ENCODE assay signal across 20 mouse cellular contexts in the genomic region with DNA sequence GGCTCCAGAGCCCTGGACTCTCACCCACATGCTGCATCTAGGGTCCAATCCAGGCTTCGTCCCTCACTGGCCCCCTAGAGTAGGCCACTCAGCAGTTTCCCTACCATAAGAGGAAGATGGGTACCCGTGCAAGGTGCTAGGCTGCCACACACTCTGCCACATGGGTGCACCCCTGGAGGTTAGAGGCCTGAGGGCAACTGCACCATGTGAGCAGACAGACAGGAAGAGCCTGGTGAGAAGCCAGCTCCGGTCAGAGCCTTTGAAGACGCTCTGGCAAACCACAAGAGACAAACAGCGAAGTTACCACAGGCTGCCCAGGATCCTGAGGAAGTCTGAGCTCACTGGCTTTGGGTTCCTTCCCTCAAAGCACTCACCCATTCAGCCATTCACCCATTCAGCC. TPM values are rescaled to one million over a fixed set of nuclear protein-coding genes. Genes with fewer than 3 reads are reported as not detected.
DNase-seq lines count a peak whose midpoint lies in the region; ATAC-seq lines count a peak whose summit lies in the region.
"Had no signal": no experiment of that assay in that cellular context is flagged by ENCODE, and none has a peak within 500 bp of the region (broad histone marks: within the 10 kb centered on the region; RNA-seq: fewer than 3 reads in every experiment).

No protein-coding gene starts in this region.

- H3K9me3 ChIP-seq in limb, embryonic 12.5 days: no peaks in the 10 kb centered on the region
- H3K9me3 ChIP-seq: G1E; limb, embryonic 15.5 days; midbrain, embryonic 10.5 days; stomach, embryonic 15.5 days had no signal

- ATAC-seq in limb, embryonic 12.5 days (ENCODE audit: insufficient number of reproducible peaks, insufficient read depth, low FRiP score, low TSS enrichment, low read depth): no peak
- no peak for ATAC-seq in cerebellum, adult (ENCODE audit: insufficient number of reproducible peaks, low FRiP score, low TSS enrichment)
- ATAC-seq: intestine, embryonic 16.5 days; liver, postnatal 0 days had no signal

- peaks cover 83% of the 10 kb centered on the region for H3K4me1 ChIP-seq in limb, embryonic 12.5 days (replicated peaks)

- H3K27ac ChIP-seq in limb, embryonic 12.5 days: 0 out of 2 replicates have a peak overlapping the region, but pooled peaks have one; percentile 35
- H3K27ac ChIP-seq: hindbrain, embryonic 14.5 days; kidney, postnatal 0 days; limb, embryonic 15.5 days; midbrain, embryonic 10.5 days; stomach, embryonic 15.5 days had no signal

- no peak overlapping the region for H3K9ac ChIP-seq in limb, embryonic 12.5 days (replicated peaks)
- H3K9ac ChIP-seq: hindbrain, embryonic 14.5 days; limb, embryonic 15.5 days; liver, postnatal 0 days; stomach, embryonic 15.5 days had no signal

- H3K36me3 ChIP-seq in limb, embryonic 12.5 days: no peaks in the 10 kb centered on the region
- H3K36me3 ChIP-seq in splenic B cell, adult 2 months (ENCODE audit: control insufficient read depth, insufficient read depth, low read length, poor library complexity, severe bottlenecking): no peaks in the 10 kb centered on the region
- H3K36me3 ChIP-seq: G1E; limb, embryonic 15.5 days; midbrain, embryonic 10.5 days; stomach, embryonic 15.5 days had no signal

- no peaks in the 10 kb centered on the region for H3K27me3 ChIP-seq in limb, embryonic 12.5 days
- H3K27me3 ChIP-seq in splenic B cell, adult 2 months (ENCODE audit: control insufficient read depth, insufficient read depth, low read length, poor library complexity, severe bottlenecking): no peaks in the 10 kb centered on the region
- H3K27me3 ChIP-seq: limb, embryonic 15.5 days had no signal

- H3K4me2 ChIP-seq in limb, embryonic 12.5 days: no peak overlapping the region
- H3K4me2 ChIP-seq: hindbrain, embryonic 14.5 days; limb, embryonic 15.5 days; stomach, embryonic 15.5 days had no signal

- no peak overlapping the region for H3K4me3 ChIP-seq in limb, embryonic 12.5 days (replicated peaks)
- H3K4me3 ChIP-seq: limb, embryonic 15.5 days; midbrain, embryonic 10.5 days; stomach, embryonic 15.5 days had no signal

- WGBS in limb, embryonic 12.5 days: 71% methylated on average over 5 of the region's 5 CpGs

- peak; percentile 93 for DNase-seq in 416B (ENCODE audit: low read depth)
- peak; percentile 70 for DNase-seq in T-cell, adult 2 months (ENCODE audit: low spot score)
- DNase-seq in splenic B cell, adult 2 months (ENCODE audit: low read depth, low spot score): peak; percentile 15
- DNase-seq in urinary bladder, postnatal 25 days (ENCODE audit: low spot score): no peak
- no peak for DNase-seq in adipocyte (ENCODE audit: low spot score)
- DNase-seq: adrenal gland, adult 2 months; cerebellum, adult 18-20 months; gastrocnemius, postnatal 10 days; liver, postnatal 0 days; lung, postnatal 14 days; right cerebral cortex, adult 18-20 months had no signal

RNA-seq across cellular contexts. Expression of a gene that starts 13.3 kb away (rescaled TPM):
- polyA plus RNA-seq in limb, embryonic 12.5 days (2016; fragmentation: Nextera tagmentation; extraction: Ambion mirVana): 236 and 242 TPM in 2 replicates

RNA-seq across cellular contexts. Expression of a gene that starts 14.4 kb away (rescaled TPM):
- 117 and 128 TPM in 2 replicates for polyA plus RNA-seq in limb, embryonic 12.5 days (2016; fragmentation: Nextera tagmentation; extraction: Ambion mirVana)

RNA-seq across cellular contexts. Expression of a gene that starts 14.7 kb away (rescaled TPM):
- 87.9 and 91.5 TPM in 2 replicates for polyA plus RNA-seq in limb, embryonic 12.5 days (2016; fragmentation: Nextera tagmentation; extraction: Ambion mirVana)

RNA-seq across cellular contexts. Expression of a gene that starts 45.5 kb away (rescaled TPM):
- polyA plus RNA-seq in limb, embryonic 12.5 days (2016; fragmentation: Nextera tagmentation; extraction: Ambion mirVana): 1.4 and 1.8 TPM in 2 replicates

RNA-seq across cellular contexts. Expression of a gene that starts 51.4 kb away (rescaled TPM):
- polyA plus RNA-seq in limb, embryonic 12.5 days (2016; fragmentation: Nextera tagmentation; extraction: Ambion mirVana): 3.8 and 5.0 TPM in 2 replicates

Comparison
In these comparisons a context has a peak if more than half of its experiments do, and no peak if none do; other contexts are left out.
1. DNase-seq: peak in 416B (single experiment), T-cell, adult 2 months (single experiment) and splenic B cell, adult 2 months (single experiment); none in urinary bladder, postnatal 25 days (single experiment) and adipocyte (single experiment).